Mouse (Mus musculus) kidney, postnatal 36 days (tissue): ENCODE measurements around the gene Fam168a.
"Not testable (repeated sequence)": the region's sequence is repeated elsewhere in the genome, so short reads cannot be mapped to it uniquely, and the experiment has no call there.

ENCODE experiments used
- DNase-seq, 2 experiments: peaks; one replicate each; pipeline ENCODE4 v3.0.0; 2021 to 2022; ENCODE audit warnings: mixed read lengths in 2 of 2

Gene Fam168a

DNA sequence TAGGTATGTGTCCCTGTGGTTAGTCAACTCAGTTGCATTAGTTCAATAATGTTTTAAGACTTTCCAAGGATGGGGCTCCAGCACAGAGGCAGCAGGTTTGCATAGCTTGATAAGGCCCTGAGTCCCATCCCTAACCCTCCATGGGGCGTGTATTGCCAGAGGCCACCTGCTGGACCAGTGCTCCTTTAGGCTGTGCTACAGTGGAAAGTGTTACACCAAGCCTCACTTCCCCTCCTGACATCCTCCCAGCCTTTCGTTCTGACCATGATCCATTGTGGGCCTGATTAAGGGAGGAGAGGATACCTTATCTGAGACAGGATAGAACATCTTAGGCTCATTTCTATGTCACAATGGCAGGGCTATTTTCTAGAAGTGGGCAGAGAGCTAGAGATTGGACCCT is 137.4 kb downstream of the Fam168a start:
- DNase-seq: no peak

GRCm38 (mm10) chr7:100844385-100845025 is 138.1 kb downstream of the Fam168a start:
- no peak for DNase-seq

- no peak for DNase-seq
Measured at GRCm38 (mm10) chr7:100845026-100845400, 138.6 kb downstream of the Fam168a start.

DNA sequence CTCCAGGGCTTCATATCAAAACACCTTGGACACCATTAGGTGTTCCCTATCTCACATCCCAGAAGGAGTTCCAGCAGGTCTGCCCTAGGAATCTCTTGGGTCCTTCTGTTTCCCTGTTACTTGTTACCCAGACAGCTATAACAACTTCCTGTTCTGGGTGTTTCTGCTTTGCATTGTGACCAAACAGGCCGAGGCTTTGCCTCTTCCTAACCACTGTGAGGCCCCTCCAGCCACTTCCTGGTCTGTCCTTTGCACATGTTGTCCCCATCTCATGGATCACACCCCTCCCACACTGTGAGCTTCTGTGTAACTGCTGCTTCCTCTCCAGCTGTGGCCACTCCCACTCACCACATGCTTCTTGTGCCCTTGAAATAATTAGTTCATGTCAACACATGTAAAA is 139.0 kb downstream of the Fam168a start:
- peak; percentile 45 to 60 for DNase-seq

DNA sequence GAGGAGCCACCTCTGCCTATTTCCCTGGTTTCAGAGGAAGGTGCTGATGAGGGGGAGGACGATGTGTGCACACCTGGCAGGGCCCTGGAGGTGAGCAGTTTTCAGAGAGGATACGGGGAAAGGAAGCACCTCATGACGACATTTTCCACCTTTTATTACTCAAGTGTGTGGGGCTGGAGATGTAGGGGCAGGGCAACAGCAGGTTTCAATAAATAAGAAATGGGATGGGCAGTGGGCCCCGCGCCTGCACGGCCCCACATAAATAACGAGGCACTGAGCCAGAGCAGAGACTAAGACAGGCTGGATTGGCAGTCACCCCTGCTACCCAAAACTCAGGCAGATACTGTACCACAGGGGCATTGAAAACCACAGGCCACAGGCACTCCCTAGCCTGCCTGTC is 139.6 kb downstream of the Fam168a start:
- DNase-seq: not testable (repeated sequence)

GRCm38 (mm10) chr7:100847131-100847530 is 140.7 kb downstream of the Fam168a start:
- DNase-seq: no peak

DNA sequence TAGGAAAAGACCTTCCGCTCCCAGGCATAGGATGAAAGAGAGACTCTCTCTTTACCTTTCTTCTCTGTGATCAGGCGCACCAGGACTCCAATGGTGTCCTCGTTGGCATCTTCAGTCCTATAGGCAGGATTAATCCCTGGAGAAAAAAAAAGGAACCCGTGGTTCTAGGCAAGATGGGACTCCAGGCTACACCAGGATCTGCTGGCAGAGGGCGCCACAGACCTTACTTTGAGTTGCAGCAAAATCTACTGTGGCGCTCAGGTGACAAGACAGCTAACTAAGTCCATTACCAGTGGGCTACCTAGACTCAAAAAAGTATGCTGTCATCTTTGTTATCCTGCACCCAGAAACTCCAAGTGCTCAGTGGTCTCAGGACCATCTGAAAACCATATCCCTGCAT is 142.3 kb downstream of the Fam168a start:
- peak; percentile 79 to 91 for DNase-seq

DNA sequence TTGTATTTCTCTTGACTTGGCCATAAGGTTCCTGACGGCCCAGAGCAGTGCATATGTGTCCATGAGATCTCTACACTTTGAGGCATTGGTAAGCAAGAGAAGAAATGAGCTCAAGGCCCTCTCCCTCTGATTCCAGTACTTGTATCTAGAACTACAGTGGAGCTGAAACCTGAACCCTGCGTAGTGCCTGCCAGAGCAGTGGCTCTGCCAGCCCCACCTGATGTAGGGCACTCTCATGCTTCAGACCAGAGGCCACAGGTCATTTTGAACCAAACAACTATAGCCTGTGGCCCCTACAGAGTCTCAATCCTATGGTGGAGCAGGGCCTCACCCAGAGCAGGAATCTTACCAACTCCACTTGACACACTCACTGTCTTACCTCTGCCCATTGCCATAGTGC is 143.1 kb downstream of the Fam168a start:
- no peak for DNase-seq

- DNase-seq: peak in 1 of 2 experiments; percentile 29
Measured at GRCm38 (mm10) chr7:100851481-100852356, 145.3 kb downstream of the Fam168a start.

GRCm38 (mm10) chr7:100853396-100853795 is 147.0 kb downstream of the Fam168a start:
- DNase-seq: no peak

DNA sequence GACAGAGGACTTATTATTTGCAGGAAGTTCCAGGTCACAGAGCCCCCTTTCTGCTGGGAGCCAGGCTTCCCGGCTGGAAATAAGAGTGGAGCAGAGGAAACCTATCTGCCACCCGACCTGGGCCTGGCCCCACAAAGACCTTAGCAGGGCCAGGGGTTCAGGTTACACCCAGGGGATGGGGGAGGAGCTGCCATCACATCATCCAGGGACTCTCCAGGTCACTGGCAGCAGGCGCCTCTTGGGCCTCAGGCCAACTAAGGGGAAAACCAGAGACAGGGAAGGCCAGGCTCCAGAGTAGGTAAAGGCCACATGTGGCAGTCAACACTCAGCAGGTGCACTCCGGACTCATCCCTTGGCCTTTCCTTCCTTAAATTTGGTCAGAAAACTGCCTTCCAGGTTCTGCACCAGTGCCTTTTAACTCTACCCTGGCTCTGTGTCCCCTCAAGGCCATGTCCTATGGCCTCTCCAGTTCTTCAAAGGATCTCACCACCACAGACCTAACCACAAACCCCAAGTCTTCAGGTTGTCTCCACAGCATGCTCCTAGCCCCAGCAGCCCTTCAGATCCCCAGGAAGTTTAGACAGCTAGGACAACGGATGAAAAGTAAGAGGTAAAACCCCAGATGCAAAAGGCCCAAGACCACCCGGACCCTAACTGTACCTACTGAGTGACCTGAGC is 147.8 kb downstream of the Fam168a start:
- no peak for DNase-seq

DNA sequence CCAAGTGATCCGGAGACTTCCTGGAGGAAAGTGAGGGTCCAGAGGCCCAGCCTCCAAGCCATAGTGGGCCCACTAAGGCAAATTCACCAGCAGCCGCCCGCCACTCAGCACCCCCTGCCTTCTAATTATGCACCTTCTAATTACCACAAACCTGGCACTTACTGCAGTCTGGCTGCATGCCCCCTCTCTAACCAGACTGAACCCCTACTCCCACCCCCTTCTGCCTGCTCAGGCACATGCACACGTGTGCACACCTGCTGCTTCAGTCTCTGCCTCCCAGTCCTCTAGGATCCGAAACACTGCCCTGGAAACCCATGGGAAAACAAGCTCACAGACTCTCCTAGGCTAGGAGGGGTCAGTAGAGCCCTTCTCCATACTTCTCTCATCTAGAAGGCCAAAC is 148.4 kb downstream of the Fam168a start:
- no peak for DNase-seq

DNA sequence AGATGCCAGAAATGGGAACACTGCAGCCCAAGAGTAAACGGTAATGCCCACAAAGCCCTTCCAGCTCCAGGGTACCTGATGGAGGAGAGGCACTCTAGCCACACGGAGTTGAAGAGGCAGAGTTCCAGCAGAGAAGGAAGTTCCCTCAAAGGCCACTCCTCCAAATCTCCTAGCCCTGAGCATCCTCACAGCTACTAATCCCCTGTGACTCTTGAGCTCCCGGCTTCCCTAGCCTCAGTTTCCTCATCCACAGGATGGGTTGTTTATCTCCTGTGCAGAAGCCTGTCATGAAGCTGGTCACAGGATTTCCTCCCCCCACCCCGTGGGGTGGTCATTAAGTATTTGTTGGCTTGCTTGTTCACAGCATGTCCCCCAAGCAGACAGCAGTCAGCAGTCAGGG is 148.9 kb downstream of the Fam168a start:
- DNase-seq: no peak

- peak; percentile 35 to 53 for DNase-seq
Measured at GRCm38 (mm10) chr7:100855795-100856573, 149.5 kb downstream of the Fam168a start.

- DNase-seq: no peak
Measured at GRCm38 (mm10) chr7:100860450-100860849, 154.0 kb downstream of the Fam168a start.

- DNase-seq: no peak
Measured at GRCm38 (mm10) chr7:100861209-100861608, 154.8 kb downstream of the Fam168a start.

DNA sequence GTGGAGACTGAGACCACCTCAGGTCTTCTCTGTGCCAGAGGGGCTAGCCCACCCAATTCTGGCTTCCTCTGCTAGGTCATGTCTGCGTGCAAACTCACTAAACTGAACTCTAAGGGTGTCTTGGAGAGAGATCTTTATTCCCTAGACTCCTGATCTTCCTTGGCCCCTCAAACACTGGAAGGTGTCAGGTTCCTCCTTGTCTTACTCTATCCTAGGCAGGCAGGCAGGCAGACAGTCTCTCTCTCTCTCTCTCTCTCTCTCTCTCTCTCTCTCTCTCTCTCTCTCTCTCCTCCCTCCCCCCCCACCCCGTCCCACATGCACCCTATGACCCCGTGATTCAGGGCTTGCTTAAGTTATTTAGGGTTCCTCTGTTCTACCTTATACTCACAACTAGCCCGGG is 155.9 kb downstream of the Fam168a start:
- DNase-seq: no peak

- peak; percentile 92 to 96 for DNase-seq
Measured at GRCm38 (mm10) chr7:100862828-100863638, 156.6 kb downstream of the Fam168a start, which contains the start of gene Relt. Gene Relt (minus strand): TSS chr7:100863446.

- peak; percentile 68 to 88 for DNase-seq
Measured at GRCm38 (mm10) chr7:100866675-100867074, 160.2 kb downstream of the Fam168a start.

- DNase-seq: no peak
Measured at GRCm38 (mm10) chr7:100867561-100867960, 161.1 kb downstream of the Fam168a start.

DNA sequence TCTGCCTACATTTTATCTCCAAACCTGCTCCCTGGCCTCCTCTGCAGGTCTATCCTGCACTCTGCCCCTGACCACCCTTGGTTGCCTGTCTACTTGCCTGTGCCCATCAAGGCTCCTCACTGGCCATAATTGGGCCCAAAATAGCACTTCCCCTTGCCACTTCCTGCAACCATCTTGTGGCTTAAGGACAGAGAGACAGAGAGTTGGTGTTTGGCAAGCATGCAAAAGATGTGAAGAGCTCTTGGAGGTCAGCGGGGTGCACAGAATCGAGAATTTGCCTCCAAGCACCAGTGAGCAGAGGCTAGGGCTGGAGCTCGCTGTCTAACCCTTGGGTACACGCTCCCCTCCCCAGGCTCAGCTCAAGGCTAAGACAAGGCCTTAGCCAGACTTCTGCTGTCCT is 162.1 kb downstream of the Fam168a start:
- DNase-seq: no peak
